Comparison of ENCODE assay signal across 7 mouse cellular contexts in genomic region chr1:42952734-42953481, GRCm38 (mm10). TPM values are rescaled to one million over a fixed set of nuclear protein-coding genes. Genes with fewer than 3 reads are reported as not detected.
DNase-seq lines count a peak whose midpoint lies in the region; ATAC-seq and TF ChIP-seq lines count a peak whose summit lies in the region.

Gene Gpr45 (plus strand): TSS chr1:42952872.

- CTCF ChIA-PET in Patski (lab: Charles Lee): no interaction called here

- no peak for DNase-seq in Patski (ENCODE audit: low read depth, low spot score)
- peak; percentile 39 to 60 for DNase-seq in left cerebral cortex, adult 9 months (ENCODE audit: low spot score in 2 of 2)
- DNase-seq in spleen, postnatal 36 days (ENCODE audit: low spot score in 2 of 2): peak; percentile 5 to 27

- no peaks in the 10 kb centered on the region for H3K9me3 ChIP-seq in forebrain, embryonic 12.5 days

- peak within 1 kb of the TSS; percentile 73 for H3K4me2 ChIP-seq in forebrain, embryonic 12.5 days

- peak within 1 kb of the TSS; percentile 33 for H3K4me3 ChIP-seq in brown adipose tissue, adult 24 weeks (ENCODE audit: insufficient read depth, low read depth, low read length)
- peak within 1 kb of the TSS; percentile 81 for H3K4me3 ChIP-seq in forebrain, embryonic 12.5 days (replicated peaks)

- under 1% methylated on average over 59 of the region's 71 CpGs for WGBS in forebrain, embryonic 12.5 days

- in situ Hi-C loops in Patski (cut with MboI; ENCODE audit: low pct_unique_long_range_greater_than_20kb): no loop called here

- H3K4me1 ChIP-seq in brown adipose tissue, adult 24 weeks (ENCODE audit: control insufficient read depth, insufficient read depth, insufficient read length, low read length): no peaks in the 10 kb centered on the region; the same call in 1 of the 2 replicates
- H3K4me1 ChIP-seq in forebrain, embryonic 12.5 days: peaks cover 10% of the 10 kb centered on the region

- peak within 1 kb of the TSS; percentile 93 for H3K9ac ChIP-seq in forebrain, embryonic 12.5 days

- H3K27me3 ChIP-seq in Patski: peaks cover 44% of the 10 kb centered on the region
- no peaks in the 10 kb centered on the region for H3K27me3 ChIP-seq in forebrain, embryonic 12.5 days

- no peak for TF ChIP-seq CTCF in Patski (IDR thresholded peaks at IDR 0.05)

- POLR2A ChIA-PET in Patski (lab: Charles Lee): no interaction called here

- ATAC-seq in Patski: peak; percentile 54
- ATAC-seq in forebrain, embryonic 12.5 days (ENCODE audit: low FRiP score): peak; percentile 94
- ATAC-seq in hematopoietic stem cell, adult 5-6 weeks (replicated peaks in 1 of 2; ENCODE audit: insufficient read depth in 1 of 2, low FRiP score in 2 of 2, low TSS enrichment in 1 of 2, low read depth in 1 of 2, poor library complexity in 2 of 2, severe bottlenecking in 2 of 2): peak; percentile 61 to 72
- peak; percentile 69 for ATAC-seq in megakaryocyte progenitor cell, adult 5-6 weeks (replicated peaks; ENCODE audit: poor library complexity)

- no peaks in the 10 kb centered on the region for H3K36me3 ChIP-seq in forebrain, embryonic 12.5 days (replicated peaks)

- no peak within 1 kb of the TSS for H3K27ac ChIP-seq in brown adipose tissue, adult 24 weeks (replicated peaks; ENCODE audit: low read depth, low read length)
- peak within 1 kb of the TSS; percentile 91 for H3K27ac ChIP-seq in forebrain, embryonic 12.5 days

RNA-seq across cellular contexts. Expression of gene Gpr45, which starts in this region (rescaled TPM):
- not detected for polyA plus RNA-seq in Patski (2021)
- polyA plus RNA-seq in brown adipose tissue, adult 24 weeks (2012; ENCODE audit: insufficient read depth, insufficient read length, missing spikeins): not detected in 2 replicates
- polyA plus RNA-seq in forebrain, embryonic 12.5 days (2016; fragmentation: Nextera tagmentation; extraction: Ambion mirVana): 21.0 and 22.7 TPM in 2 replicates
- 3.4 and 10.0 TPM in 2 replicates for total RNA-seq in hematopoietic stem cell, adult 5-6 weeks (2017)
- 0.42 TPM in 1 of 2 replicates, not detected in the other for total RNA-seq in megakaryocyte progenitor cell, adult 5-6 weeks (2015)
- 0.17 and 0.42 TPM in 2 replicates for total RNA-seq in megakaryocyte progenitor cell, adult 5-6 weeks (2017)

Comparison
In these comparisons a context has a peak if more than half of its experiments do, and no peak if none do; other contexts are left out.
1. RNA of gene Gpr45 (polyA plus RNA-seq): 21.0 to 22.7 TPM in forebrain, embryonic 12.5 days; not detected in Patski (single experiment) and not detected in brown adipose tissue, adult 24 weeks; every median in the first group is over 10 times any median in the second.
2. Peak in ATAC-seq in Patski; RNA of the gene not detected or under 1 TPM.
3. Peak in ATAC-seq in megakaryocyte progenitor cell, adult 5-6 weeks; RNA of the gene not detected or under 1 TPM.
4. Peak in every context shown above with its lines, with median percentiles within 50 percentile points of each other: ATAC-seq.